Mouse (Mus musculus) megakaryocyte, adult 5-6 weeks (primary cell): ENCODE measurements around the gene Brpf3. TPM values are rescaled to one million over a fixed set of nuclear protein-coding genes. Genes with fewer than 3 reads are reported as not detected.
"Not testable (repeated sequence)": the region's sequence is repeated elsewhere in the genome, so short reads cannot be mapped to it uniquely, and the experiment has no call there.

Experiments used
- ATAC-seq: 2 replicates; pipeline ENCODE4 v1.8.0; 2016; ENCODE audit warnings: mild to moderate bottlenecking, inconsistent platforms; ENCODE audit not compliant: poor library complexity, severe bottlenecking
- total RNA-seq, 2 experiments: library from RNA; stranded (forward) in 1 of 2; stranded (reverse) in 1 of 2; fragments of 153-499, 151-499 nt in 1 of 2; fragments of 221-1000, 200-1000 nt in 1 of 2; gene quantifications; 2 replicates each; pipeline versions ENCODE4 v1.2.3 to v1.2.4; 2015 to 2017

The Brpf3 gene
- total RNA-seq, 2 experiments from 2014 or later: 4.4 to 22.6 TPM

DNA sequence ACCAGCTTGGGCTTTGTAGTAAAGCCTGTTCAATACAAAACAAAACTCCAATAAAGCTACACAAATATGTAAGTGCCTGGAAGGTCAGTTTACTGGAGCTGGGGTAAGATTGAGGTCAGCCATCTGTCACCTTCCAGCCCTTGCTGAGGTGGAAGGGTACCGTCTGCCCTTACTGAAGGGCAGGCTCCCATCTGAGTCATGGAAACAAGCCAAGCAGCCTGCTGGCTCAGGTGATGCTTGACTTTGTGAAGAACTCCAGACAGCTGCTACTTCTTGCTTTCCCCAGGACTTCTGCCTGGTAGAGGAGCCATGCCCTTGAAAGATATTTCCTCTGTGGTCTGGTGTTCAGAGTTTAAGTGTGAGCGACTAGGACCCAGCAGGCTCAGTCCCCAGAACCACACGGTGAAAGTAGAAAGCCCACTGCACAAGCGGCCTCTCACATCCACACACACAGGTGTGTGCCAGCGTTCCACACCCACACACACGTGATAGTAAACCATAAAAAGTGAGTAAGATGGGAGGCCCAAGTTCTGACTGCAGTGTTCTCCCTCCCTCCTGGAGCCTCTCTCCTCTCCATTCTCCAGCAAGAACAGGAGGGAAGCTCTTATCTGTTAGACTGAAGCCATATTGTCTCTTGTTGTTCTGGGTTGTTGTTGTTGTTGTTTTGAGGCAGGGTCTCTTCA, 24.6 kb downstream of the Brpf3 start:
- ATAC-seq: no peak

DNA sequence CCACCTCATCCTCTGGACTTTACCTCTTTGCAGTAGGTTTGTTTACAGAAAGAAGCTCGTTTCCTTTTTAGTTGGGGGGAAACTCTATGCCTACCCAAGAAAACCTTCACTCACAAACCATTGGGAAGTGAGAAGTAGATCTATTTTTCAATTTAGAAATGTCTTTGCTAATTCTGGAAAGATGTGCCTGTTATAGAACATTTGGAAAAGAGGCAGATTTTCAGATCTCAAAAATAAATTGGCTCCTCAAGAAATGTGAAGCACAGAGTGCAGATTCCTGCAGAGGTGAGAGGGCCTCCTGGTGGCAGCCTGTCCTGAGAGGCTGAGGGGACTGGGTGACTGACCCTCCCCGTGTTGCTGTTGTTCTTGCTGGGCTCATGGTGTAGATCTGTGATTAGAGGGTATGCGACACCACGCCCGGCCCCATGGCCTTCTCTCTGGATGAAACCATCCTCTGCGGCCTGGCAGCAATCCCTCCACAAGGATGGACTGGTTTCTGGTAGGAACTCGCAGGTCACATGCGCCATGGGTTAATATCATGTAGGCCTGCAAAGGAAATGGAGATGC, 26.9 kb downstream of the Brpf3 start:
- ATAC-seq: no peak

DNA sequence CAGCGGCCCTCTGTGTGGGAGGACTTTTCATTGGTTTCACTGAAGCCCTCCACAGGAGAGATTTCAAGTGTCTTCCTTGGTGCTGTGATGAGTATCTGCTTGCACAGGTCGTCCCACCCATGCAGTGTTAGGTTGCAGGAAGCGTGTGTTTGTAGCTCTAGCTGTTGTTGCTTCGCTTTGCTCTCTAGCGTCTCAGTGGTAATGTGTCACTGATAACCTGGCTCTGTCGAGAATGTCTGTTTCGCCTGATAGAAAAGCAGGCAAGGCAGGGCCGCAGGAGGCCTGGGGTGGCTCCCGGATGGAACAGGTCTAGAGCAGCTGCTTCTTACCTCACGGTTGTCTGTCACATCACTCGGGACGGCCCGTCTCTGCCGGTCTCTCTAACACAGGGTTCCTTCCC, 28.2 kb downstream of the Brpf3 start:
- 0 out of 2 replicates have a peak, but pooled peaks have one; percentile 30 for ATAC-seq

DNA sequence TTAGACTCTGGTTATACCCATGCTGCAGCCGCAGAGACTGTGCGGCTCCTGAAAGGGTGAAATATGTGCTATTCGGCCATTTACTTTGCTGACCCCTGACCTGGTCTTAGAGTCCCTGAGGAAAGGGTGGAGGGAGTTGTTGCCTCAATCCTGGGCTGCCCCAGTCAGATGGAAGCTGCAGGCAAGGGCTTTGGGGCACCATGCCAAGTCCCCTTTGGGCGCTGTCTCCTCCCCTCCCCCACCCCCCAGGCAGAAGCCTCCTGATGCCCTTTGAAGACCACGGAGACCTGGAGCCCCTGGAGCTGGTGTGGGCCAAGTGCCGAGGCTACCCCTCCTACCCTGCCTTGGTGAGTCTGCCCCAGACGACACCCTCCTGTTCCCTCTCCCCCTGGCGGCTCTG, 30.2 kb downstream of the Brpf3 start:
- ATAC-seq: no peak

DNA sequence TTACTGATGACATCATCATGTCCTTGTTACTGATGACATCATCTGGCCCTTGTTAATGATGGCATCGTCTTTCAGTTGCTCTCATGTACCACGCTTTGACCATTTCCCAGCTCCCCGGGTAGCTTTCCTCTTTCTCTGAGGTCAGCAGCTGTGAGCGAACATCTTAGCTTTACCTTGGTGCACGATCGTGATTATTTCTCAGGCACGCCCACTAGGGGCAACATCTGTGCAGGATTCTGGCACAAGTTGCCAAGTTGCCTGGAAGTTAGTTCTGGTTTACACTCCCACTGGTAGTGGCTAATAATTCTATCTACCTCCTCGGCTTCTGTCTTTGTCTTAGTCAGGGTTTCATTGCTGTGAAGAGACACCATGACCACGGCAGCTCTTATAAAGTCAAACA, 31.1 kb downstream of the Brpf3 start:
- no peak for ATAC-seq

DNA sequence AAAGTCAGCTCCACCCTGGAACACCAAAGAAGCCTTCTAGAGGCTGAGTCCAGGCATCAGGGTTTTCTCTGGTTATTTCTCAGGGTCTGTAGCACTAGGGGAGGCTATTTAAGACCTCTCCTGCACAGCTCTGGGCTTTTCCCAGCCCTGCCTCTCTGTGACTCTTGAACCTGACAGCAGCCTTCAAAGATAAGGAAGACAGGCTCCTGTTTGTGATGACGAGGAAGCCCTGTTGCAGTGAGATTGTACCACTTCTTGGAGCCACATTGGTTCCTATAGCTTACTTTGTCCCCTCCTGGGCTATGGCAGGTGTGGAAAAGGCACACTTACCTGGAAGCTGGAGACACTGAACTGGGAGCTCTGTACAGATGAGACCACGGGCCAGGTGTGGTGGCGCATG, 32.0 kb downstream of the Brpf3 start:
- no peak for ATAC-seq

DNA sequence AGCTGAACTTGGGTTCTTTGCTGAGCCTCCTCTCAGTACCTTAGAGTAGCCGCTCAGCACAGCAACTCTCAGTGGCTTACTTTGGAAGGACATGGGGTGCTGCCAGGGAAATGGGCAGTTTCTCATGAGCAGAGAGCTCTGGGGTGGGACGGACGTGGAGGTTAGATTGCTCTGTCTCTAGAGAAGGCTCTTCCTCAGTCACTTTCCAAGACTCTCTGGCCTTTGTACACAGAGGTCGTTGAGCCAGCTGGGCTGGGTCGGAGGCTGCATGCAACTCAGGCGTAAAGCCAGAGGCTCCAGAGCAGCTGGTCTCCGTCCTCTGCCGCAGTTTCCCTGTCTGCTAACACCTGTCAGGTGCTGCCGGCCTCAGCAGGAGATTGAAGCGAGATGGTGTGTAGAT, 33.8 kb downstream of the Brpf3 start:
- ATAC-seq: no peak

DNA sequence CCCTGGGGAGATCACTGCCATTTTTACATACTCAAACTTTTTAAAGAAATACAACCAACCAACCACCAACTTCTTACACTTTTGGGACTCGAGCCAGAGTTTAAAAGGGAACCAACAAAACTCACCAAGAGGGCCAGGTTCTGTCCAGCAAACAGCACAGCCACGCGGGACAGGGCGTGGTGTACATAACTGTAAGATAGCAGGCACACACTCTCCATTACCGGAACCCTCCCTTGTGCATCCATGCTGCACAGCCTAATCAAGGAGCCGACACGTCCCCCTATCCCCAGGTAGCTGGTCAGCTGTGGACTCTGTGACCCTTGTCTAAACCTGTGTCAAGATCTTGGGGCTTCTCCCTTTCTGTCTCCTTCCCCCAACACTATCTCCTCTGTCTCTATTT, 37.0 kb downstream of the Brpf3 start:
- no peak for ATAC-seq

DNA sequence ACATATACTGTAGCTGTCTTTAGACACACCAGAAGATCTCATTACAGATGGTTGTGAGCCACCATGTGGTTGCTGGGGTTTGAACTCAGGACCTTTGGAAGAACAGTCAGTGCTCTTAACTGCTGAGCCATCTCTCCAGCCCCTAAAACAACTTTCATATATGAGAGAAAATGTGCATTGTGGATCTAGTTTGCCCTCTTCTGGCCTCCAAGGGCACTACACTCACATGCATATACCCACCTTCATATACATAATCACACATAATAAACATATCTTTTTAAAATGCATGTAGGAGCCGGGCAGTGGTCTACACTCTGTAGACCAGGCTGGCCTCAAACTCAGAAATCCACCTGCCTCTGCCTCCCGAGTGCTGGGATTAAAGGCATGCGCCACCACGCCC, 41.1 kb downstream of the Brpf3 start:
- not testable (repeated sequence) for ATAC-seq

DNA sequence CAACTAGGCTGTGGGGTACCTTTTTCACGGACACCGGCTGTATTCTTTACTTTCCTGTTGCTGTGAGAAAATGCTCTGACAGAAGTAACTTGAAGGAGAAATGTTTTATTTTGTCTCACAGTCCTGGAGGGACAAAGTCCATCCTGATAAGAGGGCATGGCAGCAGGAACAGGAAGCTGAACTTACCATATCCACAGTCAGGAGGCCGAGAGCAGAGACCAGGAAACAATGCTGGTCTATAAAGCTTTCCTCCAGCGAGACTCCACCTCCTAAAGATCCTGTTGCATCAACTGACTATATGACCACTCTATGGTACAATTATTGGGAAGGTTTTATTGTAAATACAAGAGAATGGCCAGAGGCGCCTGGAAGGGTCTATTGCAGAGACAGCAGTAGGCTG, 42.8 kb downstream of the Brpf3 start:
- ATAC-seq: no peak

DNA sequence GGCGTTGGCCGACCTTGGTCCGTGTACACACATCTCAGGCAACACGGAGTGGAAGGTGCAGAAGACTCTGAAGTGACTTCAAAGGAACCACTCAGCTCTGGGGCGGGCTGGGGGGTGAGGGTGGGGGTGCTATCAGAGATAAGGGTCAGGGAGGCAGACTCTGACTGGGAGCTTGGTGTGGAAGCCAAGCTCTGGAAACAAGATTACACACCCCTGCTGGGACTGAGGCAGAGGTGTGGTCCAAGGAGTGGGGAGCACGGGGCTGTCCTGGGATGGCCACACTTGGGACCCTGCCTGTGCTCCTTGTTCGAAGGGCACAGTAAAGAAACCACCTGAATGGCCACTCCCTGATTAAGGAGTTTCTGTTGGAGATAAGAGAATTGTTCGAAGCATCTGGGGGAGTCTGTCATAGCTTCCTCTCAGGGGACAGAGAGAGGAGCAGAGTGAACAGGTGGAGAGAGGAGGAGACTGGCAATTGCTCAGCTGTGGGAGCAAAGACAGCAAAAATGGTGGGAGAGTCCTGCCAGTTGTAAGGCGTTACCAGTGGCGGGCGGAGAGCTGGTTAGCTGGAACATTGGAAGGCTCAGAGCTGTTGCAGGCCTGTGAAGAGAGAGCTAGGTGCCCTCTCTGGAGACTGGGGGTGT, 46.2 kb downstream of the Brpf3 start:
- ATAC-seq: no peak

DNA sequence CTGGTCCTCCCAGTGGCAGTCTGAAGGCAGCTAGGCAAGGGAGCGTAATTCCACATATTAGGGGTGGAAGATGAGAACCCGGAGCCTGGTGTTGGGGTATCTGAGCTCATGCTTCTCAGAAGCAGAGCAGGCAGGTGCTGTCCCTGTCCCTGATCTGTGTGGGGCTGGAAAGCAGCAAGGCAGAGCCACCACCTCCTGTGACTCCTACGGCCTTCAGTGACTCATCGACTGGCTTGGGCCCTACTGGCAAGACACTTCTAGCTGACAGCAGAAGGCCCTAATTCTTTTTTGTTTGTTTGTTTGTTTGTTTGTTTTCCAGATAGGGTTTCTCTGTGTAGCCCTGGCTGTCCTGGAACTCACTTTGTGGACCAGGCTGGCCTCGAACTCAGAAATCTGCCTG, 49.6 kb downstream of the Brpf3 start:
- no peak for ATAC-seq

DNA sequence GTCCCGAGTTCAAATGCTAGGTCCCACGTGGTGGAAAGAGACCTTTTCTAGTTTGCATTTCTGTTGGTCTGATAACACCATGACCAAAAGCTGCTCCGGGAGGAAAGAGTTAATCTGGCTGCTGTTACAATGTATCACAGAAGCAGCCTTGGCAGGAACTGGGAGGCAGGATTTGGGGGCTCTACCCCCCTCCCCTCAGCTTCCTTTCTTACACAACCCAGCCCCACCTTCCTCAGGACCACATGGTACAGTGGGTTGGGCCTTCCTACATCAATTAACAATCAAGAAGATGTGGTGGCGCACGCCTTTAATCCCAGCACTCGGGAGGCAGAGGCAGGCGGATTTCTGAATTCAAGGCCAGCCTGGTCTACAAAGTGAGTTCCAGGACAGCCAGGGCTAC, 53.5 kb downstream of the Brpf3 start:
- 0 out of 2 replicates have a peak, but pooled peaks have one; percentile 16 for ATAC-seq

DNA sequence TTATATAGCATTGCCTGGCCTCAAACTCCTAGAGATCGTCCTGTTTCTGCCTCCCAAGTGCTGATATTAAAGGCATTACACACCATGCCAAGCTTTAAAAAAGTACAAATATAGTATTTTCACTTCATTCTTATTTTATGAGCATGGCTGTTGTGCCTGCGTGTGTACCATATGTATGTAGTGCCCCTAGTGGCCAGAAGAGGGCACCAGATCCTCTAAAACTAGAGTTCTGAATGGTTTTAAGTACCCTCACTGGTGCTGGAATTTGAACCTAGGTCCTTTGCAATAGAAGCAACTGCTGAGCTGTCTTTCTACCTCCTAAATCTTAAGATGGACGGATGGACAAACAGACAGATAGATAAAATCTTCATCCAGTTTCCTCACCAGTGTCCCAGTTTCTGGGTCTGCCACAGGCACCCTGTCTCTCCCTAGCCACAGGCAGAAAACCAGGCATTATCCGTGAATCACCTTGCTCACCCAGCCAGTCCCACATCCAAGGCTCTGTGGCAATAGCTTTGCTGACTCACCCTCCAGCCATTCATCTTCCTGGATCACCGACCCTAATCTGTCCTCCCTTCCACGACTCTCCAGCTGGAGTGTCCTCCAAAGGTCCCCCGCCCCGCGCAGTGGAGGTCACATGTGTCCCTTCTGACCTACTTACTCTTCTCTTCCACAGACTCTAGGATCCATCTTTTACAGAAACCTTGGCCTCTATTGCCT, 54.4 kb downstream of the Brpf3 start:
- ATAC-seq: 0 out of 2 replicates have a peak, but pooled peaks have one; percentile 20

DNA sequence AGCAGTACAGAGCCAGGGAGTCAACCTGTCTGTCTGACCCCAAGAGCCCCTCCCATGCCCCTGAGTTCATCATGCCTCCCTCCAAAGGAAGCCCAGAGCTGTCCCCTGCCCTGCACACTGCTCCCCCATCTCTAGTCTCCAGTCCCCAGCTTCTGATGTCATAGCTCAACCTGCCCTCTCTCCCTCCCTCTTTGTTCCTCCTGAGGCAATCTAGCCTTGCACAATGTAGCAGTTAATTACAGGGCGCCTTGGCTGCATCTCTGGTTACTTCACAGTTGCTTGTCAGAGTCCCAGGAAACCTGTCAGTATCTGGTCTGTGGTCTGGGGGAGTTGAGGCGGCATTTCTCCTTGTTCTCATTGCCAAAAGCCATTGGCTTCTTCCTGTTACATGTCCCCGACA, 55.1 kb downstream of the Brpf3 start:
- ATAC-seq: peak; percentile 90

DNA sequence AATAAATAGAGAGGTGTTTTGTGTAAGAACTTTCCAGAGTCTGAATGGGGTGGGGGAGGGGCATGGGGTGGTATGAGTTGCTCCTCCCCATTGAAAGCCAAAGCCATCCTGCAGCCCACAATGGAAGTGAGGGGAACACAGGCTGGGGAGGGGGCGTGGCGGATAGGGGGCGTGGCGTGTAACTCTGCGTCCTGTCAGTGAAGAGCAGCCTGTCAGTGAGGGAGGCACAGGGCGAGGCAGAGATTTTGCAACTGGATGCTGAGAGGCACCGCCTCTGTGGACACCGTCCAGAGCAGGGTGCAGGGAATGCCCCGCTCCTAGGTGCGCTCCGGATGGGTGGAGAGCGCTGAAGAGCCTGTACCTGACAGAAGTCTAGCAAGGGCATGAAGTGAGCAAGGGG, 57.3 kb downstream of the Brpf3 start, which contains the start of gene Pnpla1:
Pnpla1 (plus strand) TSS at position 207 of the 400 bp plus-strand sequence.
- peak; percentile 66 for ATAC-seq

DNA sequence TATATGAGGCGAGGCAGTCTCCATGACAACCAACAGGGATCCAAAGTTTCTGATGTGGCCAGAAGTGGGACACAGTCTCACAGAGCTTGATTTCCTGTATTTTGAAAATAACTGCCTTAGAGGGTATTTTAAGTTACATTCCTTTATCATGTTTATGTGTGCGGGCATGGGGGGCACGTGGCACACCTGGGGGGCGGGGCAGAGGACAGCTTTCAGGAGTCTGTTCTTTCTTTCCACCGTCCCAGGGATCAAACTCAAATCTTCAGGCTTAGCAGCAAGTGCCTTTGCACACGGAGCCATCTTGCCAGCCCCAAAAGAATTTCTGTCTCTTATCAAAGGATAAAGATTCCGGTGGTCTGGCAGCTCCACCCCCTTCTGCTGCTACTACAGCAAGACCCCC, 63.0 kb downstream of the Brpf3 start:
- ATAC-seq: no peak

DNA sequence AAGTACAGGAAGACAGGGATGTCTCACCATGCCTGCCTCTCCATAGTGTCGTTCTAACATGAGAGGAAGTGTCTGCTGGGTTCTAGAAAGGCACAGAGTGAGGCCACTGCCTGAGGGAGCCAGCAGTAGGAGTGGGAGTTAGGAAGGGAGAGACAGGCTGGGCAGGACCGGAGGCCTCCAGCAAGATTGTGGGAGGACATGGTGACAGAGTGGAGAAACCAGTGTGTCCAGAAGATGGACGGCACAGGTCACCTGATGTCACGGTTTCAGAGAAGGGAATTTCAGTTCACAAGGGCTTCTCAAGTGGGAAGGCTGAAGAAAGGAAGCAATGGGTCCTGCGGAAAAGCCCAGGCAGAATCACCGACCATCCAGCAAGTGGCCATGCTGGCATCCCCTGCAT, 63.6 kb downstream of the Brpf3 start:
- ATAC-seq: no peak

DNA sequence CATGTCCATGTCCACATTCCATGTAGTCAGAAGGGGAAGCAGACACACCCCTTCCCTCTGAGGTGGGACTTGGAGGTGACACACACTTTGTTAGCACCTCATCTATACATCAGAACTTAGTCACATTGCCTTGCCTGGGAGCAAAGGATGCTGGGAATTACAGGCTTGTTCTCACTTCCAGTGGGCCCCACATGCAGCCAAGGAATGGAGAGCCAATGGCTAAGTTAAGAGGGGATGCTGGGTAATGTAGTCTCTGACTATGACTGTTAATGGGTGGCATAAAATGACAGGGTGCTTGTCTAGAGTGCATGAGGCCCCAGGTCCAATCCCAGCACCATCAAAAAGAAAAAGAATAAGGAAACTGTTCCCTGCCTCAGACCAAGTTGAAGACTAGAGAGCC, 66.0 kb downstream of the Brpf3 start:
- ATAC-seq: no peak

DNA sequence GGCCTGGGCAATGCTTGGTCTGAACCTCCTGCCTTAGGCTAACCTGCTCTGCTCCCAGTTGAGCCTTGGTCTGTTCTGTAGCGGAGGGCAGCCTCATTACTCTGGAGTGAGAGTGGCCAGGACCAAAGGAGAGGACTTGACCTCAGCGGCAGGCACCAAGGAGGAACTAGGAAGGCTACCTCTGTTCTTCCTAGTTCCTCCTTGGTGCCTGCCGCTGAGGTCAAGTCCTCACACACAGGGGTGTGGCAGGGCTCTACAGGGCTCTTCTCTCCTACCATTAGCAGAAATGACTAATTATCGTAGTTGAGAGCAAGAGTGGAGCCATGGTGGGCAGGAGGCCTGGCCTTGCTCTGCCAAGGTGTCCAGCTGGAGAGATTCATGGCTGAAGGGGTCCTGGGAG, 66.5 kb downstream of the Brpf3 start:
- ATAC-seq: peak; percentile 71

DNA sequence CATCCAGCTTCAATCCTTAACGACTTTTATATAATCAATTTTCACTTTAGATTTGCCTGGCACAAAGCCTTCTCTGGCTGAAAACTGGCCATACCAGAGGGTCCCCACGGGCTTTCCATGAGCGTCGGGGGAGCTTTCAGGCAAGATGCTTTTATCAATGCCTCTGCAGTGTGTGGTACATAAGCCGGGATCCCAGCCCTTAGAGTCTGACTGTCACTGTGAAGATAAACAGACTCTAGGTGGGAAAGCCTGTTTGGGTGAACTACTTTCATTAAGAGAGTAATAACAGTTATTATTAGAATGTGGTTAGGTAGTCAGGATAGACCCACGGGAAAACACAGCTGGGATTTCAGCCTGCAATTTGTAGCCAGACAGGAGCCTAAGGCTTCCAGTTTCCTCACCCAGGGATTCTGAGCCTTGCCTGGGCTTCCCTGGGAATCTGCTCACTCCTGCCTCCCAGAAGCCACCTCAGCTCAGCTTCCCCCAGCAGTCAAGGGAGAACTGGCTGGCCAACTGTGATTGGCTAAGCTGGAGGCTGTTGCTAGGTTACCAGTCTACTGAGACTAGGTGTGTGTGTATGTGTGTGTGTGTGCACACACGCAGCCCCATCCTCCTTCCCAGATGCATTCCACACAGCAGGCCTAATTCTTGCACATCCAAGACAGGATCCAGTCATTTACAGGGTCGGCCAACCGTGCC, 68.7 kb downstream of the Brpf3 start:
- no peak for ATAC-seq
